Mouse (Mus musculus) heart, postnatal 10 days (tissue): ENCODE data around the gene Tomm6. TPM values are rescaled to one million over a fixed set of nuclear protein-coding genes. Genes with fewer than 3 reads are reported as not detected.

Experiments used
- DNase-seq, 2 experiments: peaks; one replicate each; pipeline ENCODE4 v3.0.0; 2021
- intact Hi-C: fragments of 180-260 bp; cut with DNase I; formaldehyde crosslinking; loops from one replicate; pipeline ENCODE4 v1.15.1; 2025
- total RNA-seq, 2 experiments: library from RNA; stranded (reverse); gene quantifications; 2 replicates each; pipeline ENCODE4 v1.2.3; 2021

Tomm6 gene
- total RNA-seq = 100 to 1,000 TPM; 150 to 154 TPM

GRCm38 (mm10) chr17:47688344-47688607 lies at the start of gene Tomm6:
Gene Tomm6 (minus strand): TSS chr17:47688386.
- intact Hi-C loops = loop anchor here (5.0 kb wide), 1 partner anchor 176 kb away; no protein-coding TSS in a partner anchor
- no peak for DNase-seq

DNA sequence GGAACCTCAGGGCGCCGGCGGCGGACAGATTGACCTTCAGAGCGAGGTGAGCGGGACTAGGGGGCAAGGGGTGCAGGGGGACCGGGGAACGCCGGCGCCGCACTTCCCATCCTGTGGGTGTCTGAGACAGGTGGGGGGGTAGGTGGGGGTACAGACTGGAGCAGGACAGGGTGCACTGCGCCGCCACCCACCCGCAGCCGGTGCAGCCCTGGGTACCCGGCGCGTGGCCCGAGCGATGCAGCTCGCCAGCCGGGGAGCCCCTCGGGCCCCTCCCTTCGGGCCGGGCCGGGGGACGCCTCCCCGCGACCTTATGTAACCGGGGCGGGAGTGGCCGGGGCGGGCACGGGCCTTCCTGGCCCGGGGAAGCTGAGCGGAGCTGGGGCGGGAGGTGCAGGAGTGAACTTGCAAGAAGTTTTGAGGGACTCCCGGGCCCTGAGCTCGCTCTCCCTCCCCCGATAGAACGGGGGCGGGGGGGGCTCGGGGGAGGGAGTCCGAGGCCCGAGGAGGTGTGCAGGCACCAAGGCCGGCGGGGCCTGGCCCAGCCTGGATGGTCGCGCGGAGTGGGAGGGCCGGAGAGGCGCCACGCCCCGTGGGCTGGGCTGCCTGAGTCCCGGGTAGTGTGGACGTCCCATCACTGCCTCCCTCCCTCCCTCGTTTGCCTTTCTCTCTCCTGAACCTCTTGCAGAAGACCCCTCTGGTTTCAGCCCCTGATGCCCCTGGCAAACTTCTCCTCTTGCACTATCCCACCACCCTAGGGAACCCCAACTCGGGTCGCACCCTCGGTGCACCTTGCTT lies 49.3 kb upstream of the Tomm6 start:
- peak; percentile 92 to 95 for DNase-seq
- intact Hi-C loops = no loop called here

DNA sequence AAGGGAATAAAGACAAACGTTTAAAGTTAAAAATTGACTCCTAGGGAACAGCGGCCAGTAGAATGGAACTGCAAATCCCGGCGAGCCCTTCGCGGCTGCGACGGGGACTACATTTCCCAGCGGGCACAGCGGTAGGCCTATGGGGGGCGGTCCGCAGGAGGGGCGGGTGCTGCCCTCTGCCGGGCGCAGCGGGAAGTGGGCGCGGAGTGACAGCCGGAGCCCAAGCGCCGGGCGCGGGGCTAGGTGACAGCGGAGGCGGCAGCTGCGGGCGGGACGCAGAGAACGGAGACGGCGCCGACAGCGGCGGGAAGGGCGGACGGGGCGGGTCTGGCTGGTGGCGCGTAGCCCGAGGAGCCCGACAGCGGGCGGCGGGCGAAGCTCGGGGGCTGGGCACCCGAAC lies 48.7 kb upstream of the Tomm6 start, which contains the start of gene Tfeb:
Gene Tfeb, plus strand, starts transcription at position 175 of the 400 bp plus-strand sequence.
- intact Hi-C loops = no loop called here

GRCm38 (mm10) chr17:47735553-47736100 lies 47.4 kb upstream of the Tomm6 start:
- intact Hi-C loops = no loop called here
- DNase-seq = no peak

More for the DNA sequence above, 48.7 kb upstream of the Tomm6 start, which contains the start of gene Tfeb:
- peak; percentile 98 to 99 for DNase-seq

GRCm38 (mm10) chr17:47730633-47731575 lies 42.7 kb upstream of the Tomm6 start:
- DNase-seq = no peak

GRCm38 (mm10) chr17:47726566-47726965 lies 38.4 kb upstream of the Tomm6 start, which contains the start of gene Pgc:
Gene Pgc (plus strand): TSS chr17:47726842.
- intact Hi-C loops = no loop called here
- DNase-seq = no peak

More at GRCm38 (mm10) chr17:47730633-47731575, 42.7 kb upstream of the Tomm6 start:
- intact Hi-C loops = no loop called here

- intact Hi-C loops = no loop called here
- no peak for DNase-seq
These were observed 33.0 kb upstream of the Tomm6 start for GRCm38 (mm10) chr17:47721183-47721582.

DNA sequence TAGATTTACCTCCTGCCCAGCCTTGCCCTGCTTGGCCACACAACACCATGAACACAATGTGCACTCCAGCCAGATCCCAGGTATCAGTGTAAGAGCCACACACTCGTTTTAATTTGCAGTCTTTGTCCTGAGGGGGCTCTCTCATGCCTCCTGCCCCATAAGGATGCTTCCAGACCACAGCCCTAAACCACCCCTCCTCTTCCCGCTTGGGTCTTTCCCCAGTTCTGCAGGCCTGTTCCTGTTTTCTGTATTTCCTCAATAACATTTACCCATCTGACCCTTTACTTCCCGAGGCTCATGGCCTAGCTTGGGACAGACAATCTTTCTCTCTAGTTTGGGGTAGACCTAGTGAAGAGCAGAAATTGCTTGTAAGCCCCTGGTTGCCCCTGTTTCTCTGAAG lies 26.9 kb upstream of the Tomm6 start:
- intact Hi-C loops = no loop called here
- DNase-seq = no peak

DNA sequence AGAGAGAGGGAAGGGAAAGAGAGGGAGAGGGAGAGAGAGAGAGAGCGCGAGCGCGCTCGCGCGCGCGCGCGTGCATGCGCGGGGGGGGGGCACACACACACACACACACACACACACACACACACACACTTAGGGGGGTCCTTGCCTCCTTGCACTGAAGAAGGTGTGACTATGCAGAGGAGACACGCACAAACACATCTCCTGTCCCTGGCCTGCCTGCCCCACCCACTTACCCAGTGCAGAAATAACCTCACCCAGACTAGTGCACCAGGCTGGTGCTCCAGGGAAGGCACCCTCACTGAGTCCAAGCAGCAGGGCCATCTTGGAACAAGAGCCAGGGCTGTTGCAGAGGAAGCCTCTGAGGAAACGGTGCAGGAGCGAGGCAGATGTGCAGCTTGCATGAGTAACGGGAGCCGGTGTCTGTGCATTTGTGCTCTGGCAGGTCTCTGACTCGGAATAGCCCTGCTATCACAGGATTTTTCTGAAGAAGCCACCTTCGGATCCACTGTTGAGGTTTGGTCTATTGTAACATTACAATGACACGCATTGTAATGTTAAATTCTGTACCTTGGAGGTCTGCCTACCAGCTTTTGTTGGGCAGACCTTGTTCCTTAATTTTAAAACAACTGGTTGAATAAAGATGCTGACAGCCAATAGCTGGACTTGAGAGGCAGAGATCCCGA lies 24.8 kb upstream of the Tomm6 start:
- DNase-seq = no peak
- intact Hi-C loops = no loop called here

DNA sequence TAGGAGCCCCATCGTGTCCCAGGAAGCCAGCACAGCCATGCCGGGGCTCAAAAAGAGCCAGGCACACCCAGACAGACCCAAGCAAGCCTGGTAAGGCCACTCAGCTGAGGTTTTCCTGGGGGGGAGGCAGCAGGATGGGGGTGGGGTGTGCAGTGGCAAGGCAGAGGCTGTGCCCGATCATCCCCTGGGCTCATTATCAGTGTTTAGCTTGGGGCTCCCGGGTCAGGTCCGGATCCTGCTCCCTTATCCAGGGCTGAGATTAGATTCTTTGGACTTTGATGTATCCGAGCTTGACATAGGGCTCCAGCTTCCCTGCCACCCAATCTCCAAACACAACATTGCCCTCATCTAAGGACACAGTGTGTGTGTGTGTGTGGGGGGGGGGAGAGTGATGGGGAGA lies 23.7 kb upstream of the Tomm6 start:
- DNase-seq = no peak
- intact Hi-C loops = no loop called here

DNA sequence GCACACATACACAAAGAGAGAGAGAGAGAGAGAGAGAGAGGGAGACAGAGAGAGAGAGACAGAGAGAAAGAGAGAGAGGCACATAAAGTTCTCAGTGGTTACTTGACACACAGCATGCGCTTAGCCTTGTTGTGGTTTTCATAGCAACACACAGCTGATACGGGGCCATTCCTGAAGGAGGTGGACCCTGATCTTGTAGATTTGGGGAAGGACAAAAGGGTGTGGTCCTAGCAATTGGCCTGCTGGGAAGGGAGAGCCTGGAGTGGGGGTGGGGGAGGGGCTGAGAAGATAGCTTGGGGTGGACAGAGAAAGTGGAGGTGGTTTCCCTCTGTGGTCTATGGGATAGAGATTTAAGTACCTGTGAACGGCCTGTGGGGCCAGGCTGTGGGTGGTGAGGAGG lies 21.9 kb upstream of the Tomm6 start:
- intact Hi-C loops = no loop called here
- DNase-seq = no peak

DNA sequence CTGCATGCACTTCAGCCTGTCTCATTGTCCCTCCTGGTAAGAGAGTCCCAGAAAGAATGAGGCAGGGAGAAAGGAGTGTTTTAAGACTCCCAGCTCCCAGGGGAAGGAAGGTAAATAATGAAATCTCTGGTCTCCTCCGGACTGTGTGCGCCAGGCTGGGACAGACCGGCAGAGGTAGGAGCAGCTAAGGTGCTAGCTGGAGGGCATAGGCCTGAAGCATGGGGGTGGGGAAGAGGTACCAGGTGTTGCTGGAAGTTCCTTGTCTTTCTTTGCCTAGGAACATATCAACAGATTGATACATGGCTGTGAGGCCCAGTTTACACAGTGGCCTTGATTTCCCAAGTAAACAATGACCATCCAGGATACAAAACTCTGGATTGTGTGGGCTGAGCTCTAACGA lies 20.8 kb upstream of the Tomm6 start:
- DNase-seq = no peak
- intact Hi-C loops = no loop called here

DNA sequence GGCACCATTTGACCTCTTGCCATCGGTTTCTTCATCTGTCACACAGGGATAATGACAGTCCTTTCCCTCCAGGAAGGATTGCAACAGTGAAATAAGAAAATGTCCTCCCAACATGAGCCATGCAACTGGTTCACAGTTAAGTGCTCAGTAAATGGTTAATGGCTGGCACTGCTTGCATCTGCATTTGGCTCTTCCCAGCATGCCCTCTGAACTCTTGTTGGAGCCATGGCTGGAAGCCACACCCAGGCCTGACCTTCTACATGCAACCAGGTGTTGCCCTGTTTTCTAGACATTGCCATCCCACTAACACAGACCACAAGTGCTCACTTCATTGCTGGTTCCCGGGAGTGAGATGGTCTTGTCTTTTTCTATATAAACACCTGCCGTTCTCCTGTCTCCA lies 19.8 kb upstream of the Tomm6 start:
- no peak for DNase-seq
- intact Hi-C loops = no loop called here

GRCm38 (mm10) chr17:47706196-47706595 lies 18.0 kb upstream of the Tomm6 start:
- peak in 1 of 2 experiments; percentile 31 for DNase-seq

GRCm38 (mm10) chr17:47704692-47705091 lies 16.5 kb upstream of the Tomm6 start:
- no peak for DNase-seq
- intact Hi-C loops = no loop called here

More at GRCm38 (mm10) chr17:47706196-47706595, 18.0 kb upstream of the Tomm6 start:
- intact Hi-C loops = no loop called here

DNA sequence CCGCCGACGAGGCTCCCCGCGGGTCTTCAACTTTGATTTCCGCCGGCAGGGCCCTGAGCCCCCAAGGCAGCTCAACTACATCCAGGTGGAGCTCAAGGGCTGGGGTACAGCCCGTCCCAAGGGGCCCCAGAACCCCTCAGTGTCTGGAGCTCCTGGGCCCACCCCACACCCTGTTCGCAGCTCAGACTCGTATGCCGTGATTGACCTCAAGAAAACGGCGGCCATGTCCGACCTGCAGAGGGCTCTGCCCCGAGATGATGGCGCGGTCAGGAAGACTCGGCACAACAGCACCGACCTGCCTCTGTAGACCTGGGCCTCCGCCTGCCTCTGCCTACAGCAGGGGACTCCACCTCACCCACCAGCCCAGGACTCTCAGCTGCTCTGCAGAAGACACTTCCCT lies 15.4 kb upstream of the Tomm6 start:
- no peak for DNase-seq

DNA sequence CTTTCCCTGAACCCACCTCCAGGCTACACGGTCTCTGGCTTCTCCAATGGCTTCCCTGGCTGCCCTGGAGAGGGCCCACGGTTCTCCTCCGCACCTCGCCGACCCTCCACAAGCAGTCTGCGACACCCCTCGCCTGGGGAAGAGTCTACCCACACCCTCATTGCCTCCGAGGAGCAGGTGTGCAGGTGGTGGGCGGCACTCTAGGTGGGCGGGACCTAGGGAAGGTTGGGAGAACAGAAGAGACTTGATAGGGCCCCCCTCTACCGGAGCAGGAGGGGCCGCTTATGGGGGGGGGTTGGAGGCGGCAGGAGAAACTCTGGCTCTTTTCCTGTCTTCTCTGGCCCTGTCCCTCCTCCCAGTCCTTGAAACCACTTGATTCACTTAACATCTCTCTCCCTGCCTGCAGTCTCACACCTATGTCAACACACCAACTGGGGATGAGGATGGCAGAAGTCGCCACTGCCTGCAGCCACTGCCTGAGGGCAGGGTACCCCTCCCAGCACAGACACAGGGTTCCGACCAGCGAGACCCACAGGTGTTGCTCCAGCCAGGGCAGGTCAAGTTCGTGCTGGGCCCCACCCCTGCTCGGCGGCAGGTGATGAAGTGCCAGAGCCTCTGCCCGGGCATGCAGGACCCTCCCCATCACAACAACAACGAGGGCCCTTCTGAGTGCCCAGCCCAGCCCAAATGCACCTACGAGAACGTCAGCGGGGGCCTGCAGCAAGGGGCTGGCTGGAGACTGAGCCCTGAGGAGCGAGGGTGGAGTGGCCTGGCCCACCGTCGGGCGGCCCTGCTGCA lies 14.6 kb upstream of the Tomm6 start:
- no peak for DNase-seq
- intact Hi-C loops = no loop called here

More for the DNA sequence above, 15.4 kb upstream of the Tomm6 start:
- intact Hi-C loops = no loop called here

DNA sequence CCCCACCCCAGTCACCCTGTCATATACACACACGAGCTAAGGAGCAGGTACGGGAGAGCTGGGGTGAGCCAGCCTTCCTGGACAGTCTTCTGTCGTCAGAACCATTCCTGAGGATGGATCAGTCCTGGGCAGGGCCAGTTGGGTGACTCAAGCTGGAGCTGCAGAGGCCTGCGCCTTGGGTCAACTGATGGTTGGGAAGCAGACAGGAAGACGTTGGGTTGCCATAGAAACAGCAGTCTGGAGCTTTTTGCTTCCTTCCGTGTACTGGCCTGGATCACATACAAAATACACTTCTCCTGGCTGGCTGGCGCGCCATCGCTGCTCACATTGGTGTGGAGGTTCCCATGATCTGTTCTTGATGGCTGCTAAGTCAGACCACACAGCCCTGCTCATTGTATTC lies 13.6 kb upstream of the Tomm6 start:
- intact Hi-C loops = no loop called here
- no peak for DNase-seq

DNA sequence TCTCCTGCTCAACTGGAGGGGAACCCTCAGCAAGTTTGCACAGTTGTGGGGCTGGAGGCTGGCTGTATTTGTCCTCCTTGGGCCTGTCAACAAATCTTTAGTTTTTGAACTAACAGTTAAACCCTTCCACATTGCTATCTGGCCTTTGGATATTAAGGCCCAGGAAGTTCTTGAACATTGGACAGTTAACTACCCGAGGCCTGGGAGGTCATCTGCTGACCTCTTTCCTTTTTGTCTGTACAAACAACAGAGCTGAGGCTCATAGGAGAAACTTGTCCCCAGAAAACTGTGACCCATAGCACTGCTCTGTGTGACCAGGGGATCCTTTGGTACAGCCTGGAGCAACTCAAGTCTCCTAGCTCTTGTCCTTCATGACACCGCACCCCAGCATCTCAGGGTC lies 10.9 kb upstream of the Tomm6 start:
- intact Hi-C loops = no loop called here
- no peak for DNase-seq

GRCm38 (mm10) chr17:47698156-47698555 lies 10.0 kb upstream of the Tomm6 start:
- intact Hi-C loops = no loop called here
- DNase-seq = no peak
